Mouse (Mus musculus): Measurements from ENCODE around the gene Zfand4. TPM values are rescaled to one million over a fixed set of nuclear protein-coding genes. Genes with fewer than 3 reads are reported as not detected.
"Not testable (repeated sequence)": the region's sequence is repeated elsewhere in the genome, so short reads cannot be mapped to it uniquely, and the experiment has no call there.

The Zfand4 gene
- total and polyA plus RNA-seq, 3 experiments = 4.3 to 5.5 TPM; not detected in 1

GRCm38 (mm10) chr6:116350643-116351042 lies 86.6 kb downstream of the Zfand4 start (continued):
- no peak for TF ChIP-seq MAZ (IDR thresholded peaks at IDR 0.05; ENCODE audit: low read depth, low read length)

DNA sequence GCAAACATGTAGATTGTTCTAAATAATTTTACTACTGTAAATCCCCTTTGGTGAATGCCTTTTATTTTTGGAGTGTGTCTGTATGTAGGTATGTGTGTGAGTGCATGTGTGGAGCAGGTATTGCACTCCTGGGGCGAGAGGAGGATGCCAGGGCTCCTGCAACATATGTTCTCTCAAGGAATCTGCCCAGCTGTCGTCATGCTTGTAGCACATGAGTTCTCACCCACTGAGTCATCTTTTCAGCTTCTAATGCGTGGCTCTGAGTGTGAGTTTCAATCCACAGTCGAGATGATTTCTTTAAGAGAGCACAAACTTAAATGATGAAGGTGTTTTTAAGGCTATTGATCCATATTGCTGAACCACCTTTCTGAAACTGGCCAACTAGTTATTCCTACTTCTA lies 87.5 kb downstream of the Zfand4 start:
- no peak overlapping the region for H3K4me3 ChIP-seq (ENCODE audit: control insufficient read depth in 1 of 2, insufficient read depth in 1 of 2, low read depth in 2 of 2, low read length in 2 of 2)
- no peak overlapping the region for H3K9ac ChIP-seq (ENCODE audit: control insufficient read depth, low read depth, low read length, poor library complexity, severe bottlenecking)
- no peaks in the 10 kb centered on the region for H3K27me3 ChIP-seq (ENCODE audit: control insufficient read depth in 1 of 2, insufficient read depth in 2 of 2, low read length in 2 of 2)
- peaks cover 6% of the 10 kb centered on the region for H3K79me2 ChIP-seq (ENCODE audit: control insufficient read depth, insufficient read depth, low read length, poor library complexity)
- H3K27ac ChIP-seq (ENCODE audit: control insufficient read depth, low read depth, low read length) = no peak overlapping the region
- DNase-seq (ENCODE audit: low read depth, low spot score) = peak; percentile 18
- H3K36me3 ChIP-seq (ENCODE audit: control insufficient read depth in 1 of 2, insufficient read depth in 2 of 2, low read length in 2 of 2) = peaks cover 0 to 25% of the 10 kb centered on the region in 2 experiments; a peak in 2 of 4 replicates
- no peak for TF ChIP-seq MXI1 (IDR thresholded peaks at IDR 0.05; ENCODE audit: low read depth, low read length)
- TF ChIP-seq TAL1 (IDR thresholded peaks at IDR 0.05; ENCODE audit: low read length) = no peak
- TF ChIP-seq MYB (IDR thresholded peaks at IDR 0.05; ENCODE audit: low read depth, low read length) = no peak
- no peak for TF ChIP-seq EP300 (IDR thresholded peaks at IDR 0.05; ENCODE audit: low read depth in 1 of 2, low read length in 2 of 2)
- TF ChIP-seq ZC3H11A (IDR thresholded peaks at IDR 0.05; ENCODE audit: low read depth, low read length) = no peak
- TF ChIP-seq SMC3 (IDR thresholded peaks at IDR 0.05; ENCODE audit: low read depth, low read length) = no peak
- no peak for TF ChIP-seq E2F4 (IDR thresholded peaks at IDR 0.05; ENCODE audit: borderline replicate concordance, low read depth, low read length)
- TF ChIP-seq JUND (IDR thresholded peaks at IDR 0.05; ENCODE audit: low read depth, low read length) = no peak
- TF ChIP-seq MAFK (IDR thresholded peaks at IDR 0.05; ENCODE audit: borderline replicate concordance, low read depth, low read length) = no peak
- no peak for TF ChIP-seq NRF1 (IDR thresholded peaks at IDR 0.05; ENCODE audit: insufficient read depth, low read depth, low read length, poor library complexity, severe bottlenecking)
- no peaks in the 10 kb centered on the region for H3K9me3 ChIP-seq (replicated peaks; ENCODE audit: insufficient read depth, low read length)
- peaks cover 20 to 37% of the 10 kb centered on the region in 2 experiments for H3K4me1 ChIP-seq (ENCODE audit: control insufficient read depth in 1 of 2, insufficient read depth in 2 of 2, low read length in 2 of 2)

DNA sequence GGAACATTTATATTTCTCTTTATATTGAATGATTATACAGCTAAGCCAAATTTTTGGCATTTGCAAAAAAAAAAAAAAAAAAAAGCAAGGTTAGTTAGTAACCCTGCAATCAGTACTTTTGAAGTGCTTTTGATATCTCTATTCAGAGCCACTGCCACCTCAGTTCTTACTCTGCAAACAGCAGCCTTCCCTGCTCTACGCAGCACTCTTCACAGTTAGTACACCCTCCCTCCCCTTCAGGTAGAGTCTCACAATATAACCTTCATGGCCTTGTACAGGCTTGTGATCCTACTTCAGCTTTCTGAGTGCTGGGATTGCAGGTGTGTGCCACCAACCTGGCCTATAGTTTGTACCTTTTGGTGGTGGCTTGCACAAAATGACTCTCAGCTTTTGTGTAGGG lies 89.4 kb downstream of the Zfand4 start:
- Histone ChIP-seq H3K4me1 (ENCODE audit: control insufficient read depth in 1 of 2, insufficient read depth in 2 of 2, low read length in 2 of 2) (peaks cover 20 to 37% of the 10 kb centered on the region in 2 experiments), H3K27me3 (ENCODE audit: control insufficient read depth in 1 of 2, insufficient read depth in 2 of 2, low read length in 2 of 2) (no peaks in the 10 kb centered on the region), H3K27ac (ENCODE audit: control insufficient read depth, low read depth, low read length) (no peak overlapping the region), H3K36me3 (ENCODE audit: control insufficient read depth in 1 of 2, insufficient read depth in 2 of 2, low read length in 2 of 2) (peaks cover 0 to 25% of the 10 kb centered on the region in 2 experiments; a peak in 2 of 4 replicates), H3K9me3 (replicated peaks; ENCODE audit: insufficient read depth, low read length) (no peaks in the 10 kb centered on the region), H3K9ac (ENCODE audit: control insufficient read depth, low read depth, low read length, poor library complexity, severe bottlenecking) (no peak overlapping the region), H3K4me3 (ENCODE audit: control insufficient read depth in 1 of 2, insufficient read depth in 1 of 2, low read depth in 2 of 2, low read length in 2 of 2) (no peak overlapping the region), H3K79me2 (ENCODE audit: control insufficient read depth, insufficient read depth, low read length, poor library complexity) (peaks cover 9% of the 10 kb centered on the region)
- TF ChIP-seq ELF1 (IDR thresholded peaks at IDR 0.05; ENCODE audit: low read depth, low read length) (no peak), ZNF384 (IDR thresholded peaks at IDR 0.05; ENCODE audit: low read depth, low read length) (peak; percentile 54)
- no peak for DNase-seq (ENCODE audit: low read depth, low spot score)

DNA sequence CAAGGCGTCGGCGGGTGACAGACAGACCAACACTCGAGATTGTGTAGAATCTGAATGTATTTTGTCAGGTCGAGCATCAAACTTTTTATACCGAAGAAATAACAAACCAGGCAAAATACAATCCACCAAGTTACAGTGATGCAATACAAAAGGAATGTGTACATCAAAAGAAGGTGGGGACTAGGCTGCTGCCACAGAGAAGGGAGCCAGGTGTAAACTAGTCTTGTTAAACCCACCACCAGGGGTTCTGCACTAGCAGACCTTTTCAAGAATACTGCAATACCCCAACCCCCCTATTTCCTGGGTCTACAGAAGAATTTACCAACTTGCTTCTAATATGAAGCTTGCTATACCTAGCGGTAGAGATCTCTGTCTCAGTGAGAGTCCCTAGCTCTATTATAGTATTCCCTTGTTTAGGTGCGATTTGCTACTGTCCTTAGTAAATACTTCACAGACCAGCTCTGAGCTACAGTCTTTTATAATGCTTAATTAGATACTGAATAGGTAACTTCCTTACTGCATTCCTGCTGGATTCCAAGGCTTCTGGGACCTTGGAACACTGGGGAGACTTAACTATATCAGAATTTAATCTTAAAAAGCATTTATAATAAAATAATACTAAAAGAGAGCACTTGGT lies 92.4 kb downstream of the Zfand4 start:
- H3K9me3 ChIP-seq (replicated peaks; ENCODE audit: insufficient read depth, low read length); DNase-seq (ENCODE audit: low read depth, low spot score); H3K27ac ChIP-seq (ENCODE audit: control insufficient read depth, low read depth, low read length); H3K27me3 ChIP-seq (ENCODE audit: control insufficient read depth in 1 of 2, insufficient read depth in 2 of 2, low read length in 2 of 2); H3K4me3 ChIP-seq (ENCODE audit: control insufficient read depth in 1 of 2, insufficient read depth in 1 of 2, low read depth in 2 of 2, low read length in 2 of 2); H3K9ac ChIP-seq (ENCODE audit: control insufficient read depth, low read depth, low read length, poor library complexity, severe bottlenecking): not testable (repeated sequence)
- Histone ChIP-seq H3K79me2 (ENCODE audit: control insufficient read depth, insufficient read depth, low read length, poor library complexity) (peaks cover 11% of the 10 kb centered on the region), H3K4me1 (ENCODE audit: control insufficient read depth in 1 of 2, insufficient read depth in 2 of 2, low read length in 2 of 2) (peaks cover 6 to 19% of the 10 kb centered on the region in 2 experiments), H3K36me3 (ENCODE audit: control insufficient read depth in 1 of 2, insufficient read depth in 2 of 2, low read length in 2 of 2) (peaks cover 0 to 12% of the 10 kb centered on the region in 2 experiments; a peak in 2 of 4 replicates)

All from MEL (cell line).